ENCODE assay signal across 27 mouse cellular contexts in genomic region chr12:49392876-49393275, GRCm38 (mm10). TPM values are rescaled to one million over a fixed set of nuclear protein-coding genes. Genes with fewer than 3 reads are reported as not detected.
DNase-seq lines count a peak whose midpoint lies in the region; ATAC-seq and TF ChIP-seq lines count a peak whose summit lies in the region.
"Had no signal": no experiment of that assay in that cellular context is flagged by ENCODE, and none has a peak within 500 bp of the region (broad histone marks: within the 10 kb centered on the region; RNA-seq: fewer than 3 reads in every experiment).

No protein-coding gene starts in this region.

- no peak for ATAC-seq in lung, embryonic 14.5 days (ENCODE audit: insufficient read depth)
- ATAC-seq in embryonic facial prominence, embryonic 11.5 days (replicated peaks; ENCODE audit: insufficient number of reproducible peaks, low FRiP score, low TSS enrichment, low read depth): no peak
- ATAC-seq in forebrain, embryonic 15.5 days (replicated peaks): no peak
- ATAC-seq in megakaryocyte progenitor cell, adult 5-6 weeks (replicated peaks; ENCODE audit: poor library complexity): no peak
- ATAC-seq: hindbrain, postnatal 0 days; intestine, embryonic 16.5 days had no signal

- no peak for TF ChIP-seq POLR2A in lung, adult 2 months (IDR thresholded peaks at IDR 0.05; ENCODE audit: borderline replicate concordance, extremely low read depth, low read depth, low read length)

- no peak overlapping the region for H3K4me2 ChIP-seq in lung, embryonic 14.5 days
- no peak overlapping the region for H3K4me2 ChIP-seq in embryonic facial prominence, embryonic 11.5 days (ENCODE audit: low read depth, low read length)
- peak overlapping the region; percentile 45 for H3K4me2 ChIP-seq in forebrain, embryonic 15.5 days (replicated peaks)
- H3K4me2 ChIP-seq: embryonic facial prominence, embryonic 15.5 days; heart, embryonic 13.5 days; liver, embryonic 13.5 days had no signal

- peak; percentile 40 for DNase-seq in embryo, embryonic 10.5 days (ENCODE audit: low spot score)
- no peak for DNase-seq in embryo, embryonic 9.5 days (ENCODE audit: extremely low spot score)
- DNase-seq in lung, embryonic 14.5 days: peak; percentile 13
- no peak for DNase-seq in lung, adult 2 months
- peak; percentile 31 for DNase-seq in embryonic facial prominence, embryonic 11.5 days (ENCODE audit: low spot score)
- no peak for DNase-seq in layer of hippocampus, adult 9-11 months
- DNase-seq: adrenal gland, postnatal 10 days; cerebellum, adult 8-10 months; gastrocnemius, postnatal 25 days; heart, adult 18-20 months; heart, postnatal 14 days; kidney, adult 9 months; kidney, postnatal 14 days; liver, embryonic 13.5 days; lung, postnatal 4 days; right cerebral cortex, postnatal 25 days had no signal

- no peak overlapping the region for H3K27ac ChIP-seq in lung, embryonic 14.5 days (ENCODE audit: low read depth)
- H3K27ac ChIP-seq in embryonic facial prominence, embryonic 11.5 days (replicated peaks; ENCODE audit: low read depth, low read length): no peak overlapping the region
- H3K27ac ChIP-seq in forebrain, embryonic 15.5 days (replicated peaks): peak overlapping the region; percentile 96
- H3K27ac ChIP-seq: embryonic facial prominence, embryonic 15.5 days; heart, embryonic 13.5 days; hindbrain, postnatal 0 days; liver, embryonic 13.5 days had no signal

- H3K9ac ChIP-seq in lung, embryonic 14.5 days: no peak overlapping the region
- no peak overlapping the region for H3K9ac ChIP-seq in embryonic facial prominence, embryonic 11.5 days (replicated peaks; ENCODE audit: low read length)
- peak overlapping the region; percentile 73 for H3K9ac ChIP-seq in forebrain, embryonic 15.5 days (replicated peaks)
- H3K9ac ChIP-seq: embryonic facial prominence, embryonic 15.5 days; heart, embryonic 13.5 days; liver, embryonic 13.5 days had no signal

- WGBS in lung, embryonic 14.5 days: 13% methylated on average over 5 of the region's 5 CpGs
- WGBS in lung, adult 2 months: 13% methylated on average over 5 of the region's 5 CpGs
- WGBS in embryonic facial prominence, embryonic 11.5 days: 4% methylated on average over 5 of the region's 5 CpGs
- under 1% methylated on average over 5 of the region's 5 CpGs for WGBS in forebrain, embryonic 15.5 days

- no peaks in the 10 kb centered on the region for H3K36me3 ChIP-seq in lung, embryonic 14.5 days (ENCODE audit: insufficient read depth)
- H3K36me3 ChIP-seq in embryonic facial prominence, embryonic 11.5 days (replicated peaks; ENCODE audit: control insufficient read depth, insufficient read depth, low read depth, low read length): no peaks in the 10 kb centered on the region
- H3K36me3 ChIP-seq in forebrain, embryonic 15.5 days: no peaks in the 10 kb centered on the region
- H3K36me3 ChIP-seq: embryonic facial prominence, embryonic 15.5 days; heart, embryonic 13.5 days; liver, embryonic 13.5 days had no signal

- H3K27me3 ChIP-seq in lung, embryonic 14.5 days (ENCODE audit: insufficient read depth, low read length): peaks cover 83% of the 10 kb centered on the region
- peaks cover 23% of the 10 kb centered on the region for H3K27me3 ChIP-seq in embryonic facial prominence, embryonic 11.5 days (ENCODE audit: control insufficient read depth, insufficient read depth, low read length)
- H3K27me3 ChIP-seq in forebrain, embryonic 15.5 days: no peaks in the 10 kb centered on the region

- H3K4me1 ChIP-seq in lung, embryonic 14.5 days (ENCODE audit: insufficient read depth): no peaks in the 10 kb centered on the region
- no peaks in the 10 kb centered on the region for H3K4me1 ChIP-seq in lung, adult 2 months (ENCODE audit: control insufficient read depth, insufficient read depth, low read length)
- peaks cover 2% of the 10 kb centered on the region; the same call in 1 of the 2 replicates for H3K4me1 ChIP-seq in embryonic facial prominence, embryonic 11.5 days (ENCODE audit: control insufficient read depth, insufficient read depth, low read length)
- H3K4me1 ChIP-seq in forebrain, embryonic 15.5 days: peaks cover 14% of the 10 kb centered on the region
- H3K4me1 ChIP-seq: liver, embryonic 13.5 days had no signal

- TF ChIP-seq CTCF in lung, embryonic 14.5 days (IDR thresholded peaks at IDR 0.05; ENCODE audit: low read depth): no peak
- no peak for TF ChIP-seq CTCF in lung, adult 2 months (IDR thresholded peaks at IDR 0.05; ENCODE audit: insufficient read depth, low read length)

- no peaks in the 10 kb centered on the region for H3K9me3 ChIP-seq in lung, embryonic 14.5 days (ENCODE audit: low read depth, low read length)
- no peaks in the 10 kb centered on the region for H3K9me3 ChIP-seq in embryonic facial prominence, embryonic 11.5 days (replicated peaks; ENCODE audit: control insufficient read depth, low read length)
- H3K9me3 ChIP-seq in forebrain, embryonic 15.5 days: no peaks in the 10 kb centered on the region
- H3K9me3 ChIP-seq: embryonic facial prominence, embryonic 15.5 days; heart, embryonic 13.5 days; liver, embryonic 13.5 days had no signal

- no peak overlapping the region for H3K4me3 ChIP-seq in lung, embryonic 14.5 days (ENCODE audit: low read depth, low read length)
- H3K4me3 ChIP-seq in lung, adult 2 months (replicated peaks; ENCODE audit: extremely low read depth, low read depth, low read length): no peak overlapping the region
- no peak overlapping the region for H3K4me3 ChIP-seq in embryonic facial prominence, embryonic 11.5 days (ENCODE audit: low read depth, low read length)
- H3K4me3 ChIP-seq in forebrain, embryonic 15.5 days: peak overlapping the region; percentile 46
- H3K4me3 ChIP-seq: embryonic facial prominence, embryonic 15.5 days; liver, embryonic 13.5 days had no signal

RNA-seq across cellular contexts. Expression of gene Gm43517, which starts 7.9 kb away (rescaled TPM):
- polyA plus RNA-seq in lung, embryonic 14.5 days (2014; fragmentation: Nextera tagmentation; extraction: Ambion mirVana): not detected in 2 replicates
- not detected in 2 replicates for polyA plus RNA-seq in lung, adult 2 months (2012; rRNA removed)
- 0.10 TPM in 1 of 2 replicates, not detected in the other for polyA plus RNA-seq in embryonic facial prominence, embryonic 11.5 days (2014; fragmentation: Nextera tagmentation; extraction: Ambion mirVana)
- polyA plus RNA-seq in forebrain, embryonic 15.5 days (2015; fragmentation: Nextera tagmentation; extraction: Ambion mirVana): 2.8 and 3.0 TPM in 2 replicates
- total RNA-seq in megakaryocyte progenitor cell, adult 5-6 weeks (2015): not detected in 2 replicates
- total RNA-seq in megakaryocyte progenitor cell, adult 5-6 weeks (2017): not detected in 2 replicates
- total RNA-seq: gastrocnemius, postnatal 25 days; heart, adult 18-20 months; heart, postnatal 14 days; hindbrain, postnatal 0 days; monocyte, adult 5-6 weeks; neutrophil, adult 5-6 weeks had no signal
- polyA plus RNA-seq: heart, embryonic 13.5 days; hindbrain, postnatal 0 days; intestine, embryonic 16.5 days; liver, embryonic 13.5 days; lung, embryonic 16.5 days; spleen, adult 2 months; urinary bladder, adult 2 months had no signal

RNA-seq across cellular contexts. Expression of gene Foxg1, which starts 10.4 kb away (rescaled TPM):
- polyA plus RNA-seq in lung, embryonic 14.5 days (2014; fragmentation: Nextera tagmentation; extraction: Ambion mirVana): 0.09 TPM in 1 of 2 replicates, not detected in the other
- 0.07 TPM in 1 of 2 replicates, not detected in the other for polyA plus RNA-seq in lung, adult 2 months (2012; rRNA removed)
- polyA plus RNA-seq in embryonic facial prominence, embryonic 11.5 days (2014; fragmentation: Nextera tagmentation; extraction: Ambion mirVana): 3.7 and 5.0 TPM in 2 replicates
- 110 and 111 TPM in 2 replicates for polyA plus RNA-seq in forebrain, embryonic 15.5 days (2015; fragmentation: Nextera tagmentation; extraction: Ambion mirVana)
- not detected in 2 replicates for total RNA-seq in megakaryocyte progenitor cell, adult 5-6 weeks (2015)
- total RNA-seq in megakaryocyte progenitor cell, adult 5-6 weeks (2017): not detected in 2 replicates
- total RNA-seq: gastrocnemius, postnatal 25 days; heart, adult 18-20 months; heart, postnatal 14 days; monocyte, adult 5-6 weeks; neutrophil, adult 5-6 weeks had no signal
- polyA plus RNA-seq: hindbrain, postnatal 0 days; intestine, embryonic 16.5 days; spleen, adult 2 months; urinary bladder, adult 2 months had no signal

Comparison
In these comparisons a context has a peak if more than half of its experiments do, and no peak if none do; other contexts are left out.
1. DNase-seq: peak in embryo, embryonic 10.5 days (single experiment), lung, embryonic 14.5 days (single experiment) and embryonic facial prominence, embryonic 11.5 days (single experiment); none in embryo, embryonic 9.5 days (single experiment), lung, adult 2 months (single experiment) and layer of hippocampus, adult 9-11 months (single experiment).
2. RNA of gene Foxg1, which starts 10.4 kb away (polyA plus RNA-seq): 110 to 111 TPM in forebrain, embryonic 15.5 days; 3.7 to 5.0 TPM in embryonic facial prominence, embryonic 11.5 days, 0.09 TPM in lung, embryonic 14.5 days and 0.07 TPM in lung, adult 2 months; every median in the first group is over 10 times any median in the second.